Mouse (Mus musculus) lung, postnatal 0 days (tissue): Measurements from ENCODE around the gene Vps52. TPM values are rescaled to one million over a fixed set of nuclear protein-coding genes. Genes with fewer than 3 reads are reported as not detected.

Experiments
- ATAC-seq: fragments of 200-750 bp; cut with Nextera tagmentation; 2 replicates; pipeline ENCODE4 v1.8.0; 2017; ENCODE audit warnings: moderate library complexity
- DNase-seq: peaks from one replicate; pipeline ENCODE4 v3.0.0-alpha.2; 2016; ENCODE audit warnings: low spot score
- H3K27ac ChIP-seq: fragments of 300-500 bp; sonication (generic); 2 replicates; pipeline ENCODE4 v1.5.1; 2014; ENCODE audit warnings: antibody characterized with exemption, mild to moderate bottlenecking, low read length, mixed read lengths
- H3K27me3 ChIP-seq: fragments of 300-500 bp; sonication (generic); replicated peaks from 2 replicates; pipeline ENCODE4 v1.6.1; 2014; ENCODE audit warnings: low read length, mixed read lengths; ENCODE audit not compliant: insufficient read depth
- H3K36me3 ChIP-seq: fragments of 300-500 bp; sonication (generic); 2 replicates; pipeline ENCODE4 v1.6.1; 2014; ENCODE audit warnings: low read length, mixed read lengths; ENCODE audit not compliant: insufficient read depth
- H3K4me1 ChIP-seq: fragments of 300-500 bp; sonication (generic); 2 replicates; pipeline ENCODE4 v1.6.1; 2014; ENCODE audit warnings: antibody characterized with exemption, low read depth, low read length, mixed read lengths; ENCODE audit not compliant: insufficient read depth
- H3K4me2 ChIP-seq: fragments of 300-500 bp; sonication (generic); replicated peaks from 2 replicates; pipeline ENCODE4 v1.6.1; 2014; ENCODE audit warnings: low read depth, mild to moderate bottlenecking, low read length, moderate library complexity, mixed read lengths
- H3K4me3 ChIP-seq: fragments of 300-500 bp; sonication (generic); 2 replicates; pipeline ENCODE4 v1.5.1; 2014; ENCODE audit warnings: low read depth, low read length
- H3K9ac ChIP-seq: fragments of 300-500 bp; sonication (generic); replicated peaks from 2 replicates; pipeline ENCODE4 v1.6.1; 2014; ENCODE audit warnings: low read depth, mild to moderate bottlenecking
- H3K9me3 ChIP-seq: fragments of 300-500 bp; sonication (generic); 2 replicates; pipeline ENCODE4 v1.6.1; 2016; ENCODE audit warnings: low read length, mixed read lengths
- CTCF ChIP-seq: IDR thresholded peaks from 2 replicates; pipeline ENCODE4 v1.5.1; 2016; ENCODE audit warnings: antibody characterized with exemption, mild to moderate bottlenecking
- EP300 ChIP-seq: IDR thresholded peaks from 2 replicates; pipeline ENCODE4 v1.6.1; 2016; ENCODE audit warnings: antibody characterized with exemption, mild to moderate bottlenecking, control low read depth
- WGBS: fragments of 180-500 bp; shearing (Covaris S2); extraction: QIAGEN DNeasy Blood & Tissue Kit; methylation state at CpG from one replicate; pipeline ENCODE4 v1.1.7; 2014; 5-methylcytosine and 5-hydroxymethylcytosine counted together
- polyA plus RNA-seq: library from polyadenylated mRNA; unstranded; fragments of >200 nt; fragmentation: Nextera tagmentation; extraction: Ambion mirVana; gene quantifications from 2 replicates; pipeline ENCODE4 v1.2.1, GENCODE M21; 2015

Gene Vps52
- polyA plus RNA-seq, 1 experiment from 2014 or later, result 28.5 TPM

DNA sequence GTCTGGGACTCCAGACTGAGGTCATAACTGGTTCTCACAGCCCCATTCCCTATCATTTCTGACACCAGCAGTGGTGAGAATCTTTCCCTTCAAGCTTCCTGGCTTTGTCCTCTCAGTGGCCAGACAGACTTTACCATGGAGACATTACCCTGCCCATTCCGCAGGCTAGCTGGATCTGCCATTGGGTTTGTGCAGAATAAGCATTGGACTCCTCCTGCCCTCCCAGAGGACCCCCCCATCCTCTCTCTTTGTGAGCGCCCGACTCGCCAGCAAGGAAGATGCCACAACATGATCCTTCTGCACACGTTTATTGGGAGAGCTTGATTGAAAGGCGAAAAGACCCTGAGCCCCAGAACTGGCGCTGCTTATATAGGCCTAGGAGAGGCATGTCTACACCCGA lies 57.8 kb downstream of the Vps52 start:
- no peaks in the 10 kb centered on the region for H3K9me3 ChIP-seq
- no peaks in the 10 kb centered on the region for H3K36me3 ChIP-seq
- DNase-seq (no peak), ATAC-seq (no peak)
- H3K4me1 ChIP-seq, result no peaks in the 10 kb centered on the region
- H3K4me3 ChIP-seq, result no peak overlapping the region
- H3K4me2 ChIP-seq, result no peak overlapping the region
- WGBS, result 97% methylated on average over 8 of the region's 8 CpGs
- H3K27ac ChIP-seq, result no peak overlapping the region
- H3K9ac ChIP-seq, result no peak overlapping the region
- H3K27me3 ChIP-seq, result no peaks in the 10 kb centered on the region
- no peak for TF ChIP-seq CTCF
- TF ChIP-seq EP300, result no peak

Other genes with a start within 250 kb of the Vps52 start
- gene March2, start 237.1 kb upstream of the Vps52 start, polyA plus RNA-seq, result 104 and 106 TPM in 2 replicates
- gene Rab11b, start 195.3 kb upstream of the Vps52 start, polyA plus RNA-seq, result 258 and 279 TPM in 2 replicates
- gene Angptl4, start 174.0 kb upstream of the Vps52 start, polyA plus RNA-seq, result 125 and 137 TPM in 2 replicates
- gene Kank3, start 145.3 kb upstream of the Vps52 start, polyA plus RNA-seq, result 186 and 211 TPM in 2 replicates
- gene Rps28, start 131.2 kb upstream of the Vps52 start, polyA plus RNA-seq, result 906 and 1,023 TPM in 2 replicates
- 455 and 501 TPM in 2 replicates for gene Ndufa7, start 131.2 kb upstream of the Vps52 start, polyA plus RNA-seq
- 37.6 and 39.3 TPM in 2 replicates for gene Cd320, start 112.7 kb upstream of the Vps52 start, polyA plus RNA-seq
- not detected in 2 replicates for gene Gm7029, start 82.0 kb upstream of the Vps52 start, polyA plus RNA-seq
- gene Kifc1, start 65.2 kb upstream of the Vps52 start, polyA plus RNA-seq, result 0.37 and 1.0 TPM in 2 replicates
- gene Platr17, start 50.7 kb upstream of the Vps52 start, polyA plus RNA-seq, result 0.29 and 0.55 TPM in 2 replicates
- 23.9 and 29.0 TPM in 2 replicates for gene Daxx, start 46.4 kb upstream of the Vps52 start, polyA plus RNA-seq
- gene Tapbp, start 39.9 kb upstream of the Vps52 start, polyA plus RNA-seq, result 102 and 113 TPM in 2 replicates
- 16.6 and 17.0 TPM in 2 replicates for gene Zbtb22, start 39.9 kb upstream of the Vps52 start, polyA plus RNA-seq
- gene Rgl2, start 26.3 kb upstream of the Vps52 start, polyA plus RNA-seq, result 39.0 and 45.2 TPM in 2 replicates
- gene Pfdn6, start 15.5 kb upstream of the Vps52 start, polyA plus RNA-seq, result 99.7 and 103 TPM in 2 replicates
- gene Wdr46, start 15.2 kb upstream of the Vps52 start, polyA plus RNA-seq, result 8.8 TPM in 2 replicates
- gene B3galt4, start 4.3 kb upstream of the Vps52 start, polyA plus RNA-seq, result 9.3 and 12.0 TPM in 2 replicates
- gene Rps18, start 189 bp downstream of the Vps52 start, polyA plus RNA-seq, result 1,282 and 1,435 TPM in 2 replicates
- gene H2-K1, start 44.5 kb downstream of the Vps52 start, polyA plus RNA-seq, result 213 and 222 TPM in 2 replicates
- gene Ring1, start 68.9 kb downstream of the Vps52 start, polyA plus RNA-seq, result 18.8 and 19.1 TPM in 2 replicates
- 57.9 and 59.8 TPM in 2 replicates for gene H2-Ke6, start 72.2 kb downstream of the Vps52 start, polyA plus RNA-seq
- gene Slc39a7, start 75.9 kb downstream of the Vps52 start, polyA plus RNA-seq, result 130 and 131 TPM in 2 replicates
- gene Rxrb, start 76.0 kb downstream of the Vps52 start, polyA plus RNA-seq, result 35.0 and 35.7 TPM in 2 replicates
- gene Col11a2, start 83.6 kb downstream of the Vps52 start, polyA plus RNA-seq, result 0.25 and 0.44 TPM in 2 replicates
- 0.48 and 1.1 TPM in 2 replicates for gene H2-Oa, start 136.5 kb downstream of the Vps52 start, polyA plus RNA-seq
- gene H2-DMa, start 163.7 kb downstream of the Vps52 start, polyA plus RNA-seq, result 20.7 and 23.9 TPM in 2 replicates
- 80.2 and 80.3 TPM in 2 replicates for gene Brd2, start 166.8 kb downstream of the Vps52 start, polyA plus RNA-seq
- 1.8 and 2.2 TPM in 2 replicates for gene H2-DMb2, start 187.5 kb downstream of the Vps52 start, polyA plus RNA-seq
- gene H2-DMb1, start 197.3 kb downstream of the Vps52 start, polyA plus RNA-seq, result 6.9 and 7.2 TPM in 2 replicates
- 11.6 and 12.6 TPM in 2 replicates for gene Tap1, start 231.7 kb downstream of the Vps52 start, polyA plus RNA-seq
- gene Psmb9, start 232.0 kb downstream of the Vps52 start, polyA plus RNA-seq, result 16.4 and 17.1 TPM in 2 replicates
- gene Psmb8, start 241.9 kb downstream of the Vps52 start, polyA plus RNA-seq, result 54.9 and 58.6 TPM in 2 replicates
- gene Tap2, start 247.7 kb downstream of the Vps52 start, polyA plus RNA-seq, result 23.9 and 26.1 TPM in 2 replicates